Mouse (Mus musculus) myocyte (in vitro differentiated cells): ENCODE measurements around the gene Cpne2. TPM values are rescaled to one million over a fixed set of nuclear protein-coding genes. Genes with fewer than 3 reads are reported as not detected.

ENCODE experiments used
- H3K27me3 ChIP-seq: one replicate; pipeline ENCODE4 v1.6.1; 2011; ENCODE audit not compliant: control insufficient read depth, insufficient read depth, insufficient read length
- H3K36me3 ChIP-seq: one replicate; pipeline ENCODE4 v1.6.1; 2011; ENCODE audit not compliant: control insufficient read depth, insufficient read depth
- H3K4me2 ChIP-seq: one replicate; pipeline ENCODE4 v1.6.1; 2011; ENCODE audit warnings: low read depth, control low read depth
- H3K4me3 ChIP-seq: one replicate; pipeline ENCODE4 v1.5.1; 2011; ENCODE audit warnings: mild to moderate bottlenecking, control low read depth, moderate library complexity
- H3K79me2 ChIP-seq: one replicate; pipeline ENCODE4 v1.6.1; 2011; ENCODE audit not compliant: control insufficient read depth, insufficient read depth
- H3ac ChIP-seq: one replicate; pipeline ENCODE4 v1.6.1; 2011; ENCODE audit not compliant: control insufficient read depth, insufficient read length
- CEBPB ChIP-seq: IDR thresholded peaks from 2 replicates; pipeline ENCODE4 v1.6.1; 2011; ENCODE audit warnings: mild to moderate bottlenecking, moderate library complexity; ENCODE audit not compliant: poor library complexity, insufficient read depth, severe bottlenecking
- E2F4 ChIP-seq: IDR thresholded peaks from one replicate; pipeline ENCODE4 v1.6.1; 2011; ENCODE audit warnings: mild to moderate bottlenecking, control low read depth, moderate library complexity; ENCODE audit not compliant: insufficient read depth
- MAX ChIP-seq: IDR thresholded peaks from one replicate; pipeline ENCODE4 v1.6.1; 2011; ENCODE audit warnings: low read depth, mild to moderate bottlenecking, control low read depth
- MYOD1 ChIP-seq, 3 experiments: IDR thresholded peaks; one replicate each; pipeline ENCODE4 v1.6.1; 2011; ENCODE audit warnings: control low read depth in 2 of 3, low read depth in 2 of 3, mild to moderate bottlenecking in 2 of 3, moderate library complexity in 1 of 3; ENCODE audit not compliant: insufficient read length in 2 of 3, control insufficient read depth in 1 of 3
- MYOG ChIP-seq, 3 experiments: IDR thresholded peaks; one replicate each; pipeline ENCODE4 v1.6.1; 2011; ENCODE audit warnings: control low read depth in 2 of 3, low read depth in 2 of 3, mild to moderate bottlenecking in 2 of 3; ENCODE audit not compliant: insufficient read length in 2 of 3, control insufficient read depth in 1 of 3, insufficient read depth in 1 of 3
- POLR2A ChIP-seq: IDR thresholded peaks from one replicate; pipeline ENCODE4 v1.6.1; 2011; ENCODE audit warnings: low read depth, mild to moderate bottlenecking, control low read depth, moderate library complexity; ENCODE audit not compliant: insufficient read length
- POLR2AphosphoS2 ChIP-seq: IDR thresholded peaks from one replicate; pipeline ENCODE4 v1.6.1; 2011; ENCODE audit warnings: low read depth, control low read depth; ENCODE audit not compliant: insufficient read length
- REST ChIP-seq: IDR thresholded peaks from one replicate; pipeline ENCODE4 v1.6.1; 2011; ENCODE audit warnings: mild to moderate bottlenecking, control low read depth, moderate library complexity; ENCODE audit not compliant: insufficient read depth, insufficient read length
- SRF ChIP-seq: IDR thresholded peaks from one replicate; pipeline ENCODE4 v1.6.1; 2011; ENCODE audit warnings: low read depth; ENCODE audit not compliant: control insufficient read depth, insufficient read length
- TCF12 ChIP-seq: IDR thresholded peaks from one replicate; pipeline ENCODE4 v1.6.1; 2011; ENCODE audit warnings: mild to moderate bottlenecking, control low read depth; ENCODE audit not compliant: poor library complexity, insufficient read depth, severe bottlenecking
- TCF3 ChIP-seq: IDR thresholded peaks from one replicate; pipeline ENCODE4 v1.6.1; 2011; ENCODE audit warnings: low read depth, control low read depth; ENCODE audit not compliant: insufficient read length
- USF1 ChIP-seq: IDR thresholded peaks from one replicate; pipeline ENCODE4 v1.6.1; 2011; ENCODE audit warnings: low read depth, mild to moderate bottlenecking, control low read depth, moderate library complexity
- polyA plus RNA-seq: library from polyadenylated mRNA; unstranded; fragments of >200 nt; fragmentation: generic; extraction: Trizol; gene quantifications from one replicate; pipeline ENCODE4 v1.2.1, GENCODE M21; 2012; ENCODE audit warnings: missing spikeins

The Cpne2 gene
- polyA plus RNA-seq, 1 experiment: 20.4 TPM

DNA sequence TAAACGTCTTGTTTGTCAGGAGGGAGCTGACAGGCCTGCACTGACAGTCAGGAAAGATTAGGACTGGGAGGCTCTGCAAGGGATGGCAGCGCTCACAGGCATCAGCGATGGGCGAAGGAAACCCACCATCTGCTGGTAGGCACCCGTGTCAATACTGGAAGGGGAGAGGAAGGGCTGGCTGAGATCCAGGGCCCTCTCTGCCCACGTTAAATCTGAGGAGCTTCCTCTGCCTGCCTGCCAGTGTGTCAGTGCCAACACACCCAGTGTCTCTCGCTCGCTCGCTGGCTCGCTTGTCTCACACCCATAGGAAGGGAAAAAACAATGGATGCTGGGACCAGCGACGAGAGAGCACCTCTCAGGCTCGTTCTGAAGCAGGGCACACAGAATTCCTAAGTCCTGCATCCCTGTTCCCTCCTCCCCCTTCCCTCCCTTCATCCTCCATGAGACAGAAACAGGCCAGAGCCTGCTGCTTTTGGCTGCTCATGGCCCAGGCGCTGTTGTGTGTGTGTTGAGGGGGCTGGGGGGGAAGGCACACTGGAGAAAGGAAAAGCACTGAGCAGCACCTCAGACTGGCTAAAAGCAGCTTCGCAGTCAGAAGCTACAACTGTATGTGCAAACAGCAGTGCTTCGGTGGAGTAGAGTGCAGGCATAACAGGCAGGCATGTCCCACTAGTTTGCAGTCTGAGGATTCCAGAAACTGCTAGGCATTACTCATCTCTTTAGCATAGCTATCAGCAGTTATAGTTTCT, 41.5 kb downstream of the Cpne2 start:
- no peaks in the 10 kb centered on the region for H3K79me2 ChIP-seq
- H3K36me3 ChIP-seq: peaks cover 28% of the 10 kb centered on the region
- no peak overlapping the region for H3K4me3 ChIP-seq
- no peak overlapping the region for H3K4me2 ChIP-seq
- no peaks in the 10 kb centered on the region for H3K27me3 ChIP-seq
- TF ChIP-seq REST: no peak
- TF ChIP-seq POLR2A: no peak
- TF ChIP-seq CEBPB: no peak
- H3ac ChIP-seq: no peak overlapping the region

DNA sequence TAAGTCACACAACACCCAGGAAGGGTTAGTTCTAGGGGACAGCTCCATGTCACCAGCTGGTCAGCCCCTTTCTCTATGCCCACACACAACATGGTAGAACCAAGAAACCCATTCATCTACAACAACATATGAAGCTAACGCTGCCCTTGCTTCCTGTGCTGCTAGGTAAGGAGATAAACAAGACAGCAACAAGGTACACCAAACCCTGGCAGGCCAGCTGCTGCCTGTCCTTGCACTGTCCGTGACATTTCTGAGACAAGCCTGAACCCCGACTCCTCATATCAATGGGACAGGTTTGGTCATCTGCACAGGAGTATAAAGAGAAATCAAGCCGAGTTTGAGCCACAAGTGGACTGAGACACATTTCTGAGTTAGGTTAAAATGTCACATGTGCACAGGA, 42.4 kb downstream of the Cpne2 start:
- Histone ChIP-seq H3K36me3 (peaks cover 32% of the 10 kb centered on the region), H3K79me2 (no peaks in the 10 kb centered on the region), H3K4me2 (no peak overlapping the region), H3K4me3 (no peak overlapping the region), H3K27me3 (no peaks in the 10 kb centered on the region), H3ac (no peak overlapping the region)
- TF ChIP-seq USF1 (no peak), TCF3 (no peak), CEBPB (no peak), POLR2A (no peak), POLR2AphosphoS2 (no peak), MYOG (IDR thresholded peaks at IDR 0.05; ENCODE audit: control insufficient read depth in 1 of 3, insufficient read depth in 1 of 3, insufficient read length in 2 of 3, low read depth in 2 of 3) (no peak), TCF12 (no peak), MAX (no peak), MYOD1 (IDR thresholded peaks at IDR 0.05; ENCODE audit: control insufficient read depth in 1 of 3, insufficient read length in 2 of 3, low read depth in 2 of 3) (no peak), REST (no peak), E2F4 (no peak), SRF (no peak)

DNA sequence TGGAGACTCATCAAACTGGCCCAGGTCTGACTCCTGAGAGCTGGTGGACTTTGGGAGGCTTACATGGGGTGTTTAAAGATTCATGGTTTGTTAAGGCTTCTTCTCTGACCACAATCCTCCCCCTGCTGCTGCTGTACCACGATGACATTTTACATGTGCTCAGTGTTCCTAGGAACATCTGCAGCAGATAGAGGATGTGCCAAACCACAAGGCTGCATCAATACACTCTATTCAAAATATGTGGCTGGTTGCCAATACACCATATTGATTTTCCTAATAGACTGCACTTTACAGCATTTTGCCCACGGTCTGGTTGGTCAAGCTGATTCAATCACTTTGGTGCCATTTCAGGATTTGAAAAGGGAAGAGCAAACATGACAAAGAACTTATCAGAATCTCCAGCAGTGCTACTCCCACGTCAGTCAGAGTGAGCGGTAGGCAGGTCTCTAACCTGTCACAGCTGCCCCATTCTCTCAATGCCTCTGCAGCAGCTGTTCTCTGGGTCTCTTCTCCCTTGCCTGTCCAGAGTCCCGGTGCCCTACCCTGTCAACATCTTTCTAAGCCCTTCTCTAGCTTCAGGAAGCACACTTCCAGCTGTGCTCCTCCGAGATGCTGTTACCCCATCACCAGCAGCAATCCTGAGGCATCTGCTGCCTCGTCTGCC, 49.2 kb downstream of the Cpne2 start:
- Histone ChIP-seq H3K79me2 (no peaks in the 10 kb centered on the region), H3K36me3 (peaks cover 21% of the 10 kb centered on the region), H3K27me3 (no peaks in the 10 kb centered on the region), H3ac (no peak overlapping the region), H3K4me3 (no peak overlapping the region), H3K4me2 (no peak overlapping the region)
- TF ChIP-seq POLR2A: no peak
- TF ChIP-seq MYOD1 (IDR thresholded peaks at IDR 0.05; ENCODE audit: control insufficient read depth in 1 of 3, insufficient read length in 2 of 3, low read depth in 2 of 3): peak in 2 of 3 experiments; percentile 18 to 56
- no peak for TF ChIP-seq REST
- TF ChIP-seq SRF: no peak
- TF ChIP-seq MYOG (IDR thresholded peaks at IDR 0.05; ENCODE audit: control insufficient read depth in 1 of 3, insufficient read depth in 1 of 3, insufficient read length in 2 of 3, low read depth in 2 of 3): peak in 1 of 3 experiments; percentile 8

DNA sequence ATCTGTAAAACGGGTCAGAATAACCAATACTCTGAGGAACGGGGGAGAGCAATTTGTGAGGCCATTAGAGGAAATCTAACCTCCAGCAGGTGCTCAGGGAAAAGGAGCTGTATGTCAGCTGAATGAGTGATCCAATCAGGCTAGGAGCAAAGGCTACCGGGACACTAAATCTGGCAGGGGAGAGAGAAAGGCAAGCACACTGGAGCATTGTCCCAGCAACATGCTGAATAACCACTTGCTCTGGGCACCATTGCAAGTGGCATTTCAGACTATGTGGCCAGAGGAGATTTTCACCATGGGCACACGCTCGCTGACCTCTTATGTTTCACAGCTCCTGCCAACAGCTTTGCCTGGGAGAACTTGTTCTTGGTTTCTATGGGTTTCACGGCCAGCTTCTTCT, 49.8 kb downstream of the Cpne2 start:
- Histone ChIP-seq H3K4me3 (no peak overlapping the region), H3K4me2 (no peak overlapping the region), H3K79me2 (no peaks in the 10 kb centered on the region), H3K36me3 (peaks cover 26% of the 10 kb centered on the region), H3ac (no peak overlapping the region), H3K27me3 (no peaks in the 10 kb centered on the region)
- no peak for TF ChIP-seq POLR2A
- TF ChIP-seq REST: no peak
- TF ChIP-seq MYOG (IDR thresholded peaks at IDR 0.05; ENCODE audit: control insufficient read depth in 1 of 3, insufficient read depth in 1 of 3, insufficient read length in 2 of 3, low read depth in 2 of 3): no peak
- TF ChIP-seq POLR2AphosphoS2: no peak
- no peak for TF ChIP-seq USF1
- no peak for TF ChIP-seq TCF3
- TF ChIP-seq SRF: no peak
- no peak for TF ChIP-seq MYOD1 (IDR thresholded peaks at IDR 0.05; ENCODE audit: control insufficient read depth in 1 of 3, insufficient read length in 2 of 3, low read depth in 2 of 3)
- no peak for TF ChIP-seq CEBPB
- no peak for TF ChIP-seq TCF12
- TF ChIP-seq E2F4: no peak
- TF ChIP-seq MAX: no peak

GRCm38 (mm10) chr8:94584238-94584817, 51.5 kb downstream of the Cpne2 start:
- Histone ChIP-seq H3K79me2 (no peaks in the 10 kb centered on the region), H3K4me2 (no peak overlapping the region), H3K4me3 (no peak overlapping the region), H3K27me3 (no peaks in the 10 kb centered on the region), H3ac (no peak overlapping the region), H3K36me3 (peaks cover 21% of the 10 kb centered on the region)
- no peak for TF ChIP-seq TCF3
- TF ChIP-seq POLR2AphosphoS2: no peak
- TF ChIP-seq MYOG (IDR thresholded peaks at IDR 0.05; ENCODE audit: control insufficient read depth in 1 of 3, insufficient read depth in 1 of 3, insufficient read length in 2 of 3, low read depth in 2 of 3): peak in 2 of 3 experiments; percentile 54 to 90
- TF ChIP-seq CEBPB: no peak
- TF ChIP-seq MAX: no peak
- TF ChIP-seq USF1: no peak
- TF ChIP-seq MYOD1 (IDR thresholded peaks at IDR 0.05; ENCODE audit: control insufficient read depth in 1 of 3, insufficient read length in 2 of 3, low read depth in 2 of 3): peak; percentile 16 to 49 (median 21)
- TF ChIP-seq SRF: no peak
- TF ChIP-seq POLR2A: no peak
- TF ChIP-seq E2F4: no peak
- TF ChIP-seq TCF12: no peak
- no peak for TF ChIP-seq REST
